Mouse (Mus musculus) embryonic stem cell, embryonic (primary cell): ENCODE measurements at regions not wholly inside any gene's neighbourhood (a gene's known extent, or its start where the extent isn't known, plus 50 kb on each side); places are given as distances from the start of the nearest gene placed in this dataset.

Source experiments
- CTCF ChIA-PET, 4 experiments: fragments of 300-600 bp in 2 of 4; fragments of 350-600 bp in 2 of 4; sonication (Branson Sonifier 250); formaldehyde crosslinking; loops; one replicate each; lab custom pipeline; 2022; ENCODE audit warnings: inconsistent platforms in 2 of 4; lab: Charles Lee
- POLR2A ChIA-PET, 4 experiments: fragments of 300-600 bp in 2 of 4; fragments of 350-600 bp in 2 of 4; sonication (Branson Sonifier 250); formaldehyde crosslinking; loops; one replicate each; lab custom pipeline; 2022; ENCODE audit warnings: antibody characterized with exemption in 4 of 4, inconsistent platforms in 1 of 4; lab: Charles Lee

GRCm38 (mm10) chr3:51096545-51096944 lies 127.7 kb upstream of the Noct start:
- ChIA-PET POLR2A (no interaction called here), CTCF (no interaction called here)

- CTCF ChIA-PET: interaction anchor here in 1 of 4 experiments (0.6 kb wide), 1 partner anchor 20 kb away, joined by 3 read pairs; no protein-coding TSS in a partner anchor
- POLR2A ChIA-PET: no interaction called here
These were observed 126.9 kb upstream of the Noct start for GRCm38 (mm10) chr3:51097362-51097761.

GRCm38 (mm10) chr3:51099966-51100365 lies 124.3 kb upstream of the Noct start:
- ChIA-PET POLR2A (no interaction called here), CTCF (no interaction called here)

- CTCF ChIA-PET: no interaction called here
- POLR2A ChIA-PET: interaction anchor here in 1 of 4 experiments (0.9 kb wide), 1 partner anchor 39 kb away, joined by 3 read pairs; no protein-coding TSS in a partner anchor
These were observed 115.5 kb upstream of the Noct start for GRCm38 (mm10) chr3:51108639-51109202.

- CTCF ChIA-PET: no interaction called here
- POLR2A ChIA-PET: interaction anchor here in 1 of 4 experiments (0.6 kb wide), 1 partner anchor 1097 kb away, joined by 3 read pairs; no protein-coding TSS in a partner anchor
These were observed 113.0 kb upstream of the Noct start for GRCm38 (mm10) chr3:51111241-51111640.

GRCm38 (mm10) chr3:51112351-51112750 lies 111.9 kb upstream of the Noct start:
- POLR2A ChIA-PET: interaction anchor here in 1 of 4 experiments (0.6 kb wide), 1 partner anchor 13 kb away, joined by 5 read pairs; no protein-coding TSS in a partner anchor
- CTCF ChIA-PET: no interaction called here

GRCm38 (mm10) chr3:51115921-51116320 lies 108.3 kb upstream of the Noct start:
- ChIA-PET POLR2A (interaction anchor here in 2 of 4 experiments (1.0 to 2.3 kb wide), 2 partner anchors 11 to 13 kb away, joined by 3 to 8 read pairs; no protein-coding TSS in a partner anchor), CTCF (interaction anchor here in 1 of 4 experiments (1.0 kb wide), 1 partner anchor 55 kb away, joined by 3 read pairs; no protein-coding TSS in a partner anchor)

GRCm38 (mm10) chr3:51118706-51119105 lies 105.5 kb upstream of the Noct start:
- POLR2A ChIA-PET: interaction anchor here in 1 of 4 experiments (0.6 kb wide), 1 partner anchor 109 kb away, joined by 3 read pairs; no protein-coding TSS in a partner anchor
- CTCF ChIA-PET: interaction anchor here in 1 of 4 experiments (0.7 kb wide), 1 partner anchor 146 kb away, joined by 3 read pairs; no protein-coding TSS in a partner anchor

- ChIA-PET POLR2A (interaction anchor here in 1 of 4 experiments (1.0 kb wide), 1 partner anchor 169 kb away, joined by 3 read pairs; no protein-coding TSS in a partner anchor), CTCF (interaction anchor here in 2 of 4 experiments (0.5 to 1.5 kb wide), 3 partner anchors 50 to 820 kb away, joined by 3 to 6 read pairs (median 4); no protein-coding TSS in a partner anchor)
These were observed 103.7 kb upstream of the Noct start for GRCm38 (mm10) chr3:51120522-51120921.

- POLR2A ChIA-PET: no interaction called here
- CTCF ChIA-PET: interaction anchor here in 3 of 4 experiments (0.6 to 2.1 kb wide), 13 partner anchors 11 to 821 kb away, joined by 3 to 9 read pairs (median 3); no protein-coding TSS in a partner anchor
These were observed 102.3 kb upstream of the Noct start for GRCm38 (mm10) chr3:51121703-51122540.

- ChIA-PET CTCF (interaction anchor here in 3 of 4 experiments (0.6 to 2.1 kb wide), 8 partner anchors 10 to 240 kb away, joined by 3 to 9 read pairs (median 4); no protein-coding TSS in a partner anchor), POLR2A (no interaction called here)
These were observed 101.7 kb upstream of the Noct start for GRCm38 (mm10) chr3:51122541-51122935.

GRCm38 (mm10) chr3:51127875-51128274 lies 96.4 kb upstream of the Noct start:
- ChIA-PET POLR2A (interaction anchor here (0.5 to 2.3 kb wide), 11 partner anchors 10 to 85 kb away, joined by 3 to 8 read pairs (median 3); no protein-coding TSS in a partner anchor), CTCF (interaction anchor here in 1 of 4 experiments (1.1 kb wide), 1 partner anchor 42 kb away, joined by 3 read pairs; no protein-coding TSS in a partner anchor)

GRCm38 (mm10) chr3:51128491-51129155 lies 95.6 kb upstream of the Noct start:
- POLR2A ChIA-PET: interaction anchor here (0.5 to 2.3 kb wide), 9 partner anchors 11 to 86 kb away, joined by 3 to 8 read pairs (median 3); no protein-coding TSS in a partner anchor
- CTCF ChIA-PET: interaction anchor here in 2 of 4 experiments (0.6 to 1.1 kb wide), 2 partner anchors 42 kb away, joined by 3 read pairs; no protein-coding TSS in a partner anchor

GRCm38 (mm10) chr3:51130709-51131108 lies 93.5 kb upstream of the Noct start:
- POLR2A ChIA-PET: interaction anchor here in 1 of 4 experiments (0.6 kb wide), 1 partner anchor 111 kb away, joined by 8 read pairs; no protein-coding TSS in a partner anchor
- CTCF ChIA-PET: interaction anchor here in 2 of 4 experiments (0.6 to 1.4 kb wide), 2 partner anchors 39 to 687 kb away, joined by 4 to 8 read pairs; partner anchors contain the start of gene Slc7a11 (in 1 of the 2)

- ChIA-PET CTCF (interaction anchor here in 2 of 4 experiments (0.6 to 1.4 kb wide), 2 partner anchors 39 to 688 kb away, joined by 4 to 8 read pairs; partner anchors contain the start of gene Slc7a11 (in 1 of the 2)), POLR2A (interaction anchor here in 1 of 4 experiments (0.6 kb wide), 1 partner anchor 111 kb away, joined by 8 read pairs; no protein-coding TSS in a partner anchor)
These were observed 92.9 kb upstream of the Noct start for GRCm38 (mm10) chr3:51131341-51131740.

- ChIA-PET POLR2A (no interaction called here), CTCF (interaction anchor here in 1 of 4 experiments (1.1 to 1.3 kb wide), 2 partner anchors 11 to 38 kb away, joined by 3 to 4 read pairs; no protein-coding TSS in a partner anchor)
These were observed 91.5 kb upstream of the Noct start for GRCm38 (mm10) chr3:51132736-51133135.

GRCm38 (mm10) chr3:51135581-51135980 lies 88.7 kb upstream of the Noct start:
- POLR2A ChIA-PET: no interaction called here

More at GRCm38 (mm10) chr3:51135581-51135980, 88.7 kb upstream of the Noct start:
- CTCF ChIA-PET: no interaction called here
